Mouse (Mus musculus) intestine, embryonic 16.5 days (tissue): ENCODE results near the gene Sh3glb2. TPM values are rescaled to one million over a fixed set of nuclear protein-coding genes. Genes with fewer than 3 reads are reported as not detected.

Experiments
- ATAC-seq: fragments of 200-750 bp; cut with Nextera tagmentation; 2 replicates; pipeline ENCODE4 v1.8.0; 2017; ENCODE audit warnings: moderate TSS enrichment, moderate library complexity
- H3K27ac ChIP-seq: fragments of 300-500 bp; sonication (generic); 2 replicates; pipeline ENCODE4 v1.5.1; 2014; ENCODE audit warnings: mild to moderate bottlenecking, low read length
- H3K27me3 ChIP-seq: fragments of 300-500 bp; sonication (generic); replicated peaks from 2 replicates; pipeline ENCODE4 v1.6.1; 2014; ENCODE audit warnings: low read length, control low read depth, mixed read lengths; ENCODE audit not compliant: control insufficient read depth, insufficient read depth
- H3K36me3 ChIP-seq: fragments of 300-500 bp; sonication (generic); 2 replicates; pipeline ENCODE4 v1.6.1; 2014; ENCODE audit warnings: low read length, control low read depth; ENCODE audit not compliant: control insufficient read depth, insufficient read depth
- H3K4me1 ChIP-seq: fragments of 300-500 bp; sonication (generic); 2 replicates; pipeline ENCODE4 v1.6.1; 2014; ENCODE audit warnings: low read length, control low read depth, mixed read lengths; ENCODE audit not compliant: control insufficient read depth, insufficient read depth
- H3K4me2 ChIP-seq: fragments of 300-500 bp; sonication (generic); 2 replicates; pipeline ENCODE4 v1.6.1; 2014; ENCODE audit warnings: low read depth, low read length, control low read depth
- H3K4me3 ChIP-seq: fragments of 300-500 bp; sonication (generic); 2 replicates; pipeline ENCODE4 v1.5.1; 2014; ENCODE audit warnings: mild to moderate bottlenecking, low read length
- H3K9ac ChIP-seq: fragments of 300-500 bp; sonication (generic); 2 replicates; pipeline ENCODE4 v1.6.1; 2014; ENCODE audit warnings: low read depth, low read length
- H3K9me3 ChIP-seq: fragments of 300-500 bp; sonication (generic); 2 replicates; pipeline ENCODE4 v1.6.1; 2016; ENCODE audit warnings: low read length, control low read depth; ENCODE audit not compliant: control insufficient read depth
- WGBS: fragments of 180-500 bp; shearing (Covaris S2); extraction: QIAGEN DNeasy Blood & Tissue Kit; methylation state at CpG from one replicate; pipeline ENCODE4 v1.1.7; 2014; 5-methylcytosine and 5-hydroxymethylcytosine counted together
- microRNA-seq: library from miRNA; unstranded; fragments of <30 nt; microRNA quantifications from one replicate; pipeline ENCODE4, GENCODE M21; 2016
- polyA plus RNA-seq: library from polyadenylated mRNA; unstranded; fragments of >200 nt; fragmentation: Nextera tagmentation; extraction: Ambion mirVana; gene quantifications from 2 replicates; pipeline ENCODE4 v1.2.1, GENCODE M21; 2015

The Sh3glb2 gene
- polyA plus RNA-seq, 1 experiment from 2014 or later, result 71.4 TPM

DNA sequence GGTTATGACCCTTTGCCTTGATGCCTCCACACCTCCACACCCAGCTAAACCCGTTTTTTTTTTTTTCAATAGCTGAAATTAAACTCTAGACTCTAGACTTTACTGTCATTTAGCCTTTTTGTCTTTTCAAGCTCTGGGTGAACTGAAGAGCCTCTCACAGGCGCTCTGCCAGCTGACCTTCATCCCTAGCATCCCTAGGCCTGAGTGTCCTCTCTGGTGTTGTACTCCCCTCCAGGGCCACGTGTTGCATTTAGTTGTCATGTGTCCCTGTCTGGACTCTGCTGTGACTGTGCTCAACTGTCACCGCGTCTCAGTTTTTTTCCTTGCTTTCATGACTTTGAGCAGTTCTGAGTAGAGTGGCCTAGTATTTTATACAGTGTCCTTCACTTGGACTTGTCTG is 59.2 kb downstream of the Sh3glb2 start:
- no peaks in the 10 kb centered on the region for H3K27me3 ChIP-seq
- 90% methylated on average over 5 of the region's 5 CpGs for WGBS
- H3K4me3 ChIP-seq, result no peak overlapping the region
- H3K9ac ChIP-seq, result no peak overlapping the region
- no peak overlapping the region for H3K4me2 ChIP-seq
- no peaks in the 10 kb centered on the region for H3K4me1 ChIP-seq
- no peak for ATAC-seq
- no peaks in the 10 kb centered on the region for H3K9me3 ChIP-seq
- no peak overlapping the region for H3K27ac ChIP-seq
- 0 out of 2 replicates have a peak, but pooled peaks cover 14% of the 10 kb centered on the region for H3K36me3 ChIP-seq

GRCm38 (mm10) chr2:30299525-30299924 is 59.6 kb downstream of the Sh3glb2 start:
- WGBS, result 70% methylated on average over 3 of the region's 3 CpGs
- H3K36me3 ChIP-seq, result 0 out of 2 replicates have a peak, but pooled peaks cover 14% of the 10 kb centered on the region
- ATAC-seq, result no peak
- no peak overlapping the region for H3K4me3 ChIP-seq
- H3K4me2 ChIP-seq, result no peak overlapping the region
- no peak overlapping the region for H3K9ac ChIP-seq
- H3K4me1 ChIP-seq, result no peaks in the 10 kb centered on the region
- H3K27ac ChIP-seq, result no peak overlapping the region
- H3K27me3 ChIP-seq, result no peaks in the 10 kb centered on the region
- H3K9me3 ChIP-seq, result no peaks in the 10 kb centered on the region

Small RNA genes within 50 kb of the gene (microRNA-seq; reads per million reads assigned to microRNA genes)
- not detected for gene Gm47292

Other genes with a start within 250 kb of the Sh3glb2 start
- 3.3 and 3.7 TPM in 2 replicates for gene Zer1, start 234.8 kb downstream of the Sh3glb2 start, polyA plus RNA-seq
- gene Tbc1d13, start 225.6 kb downstream of the Sh3glb2 start, polyA plus RNA-seq, result 8.3 and 9.8 TPM in 2 replicates
- gene Endog, start 187.8 kb downstream of the Sh3glb2 start, polyA plus RNA-seq, result 42.5 and 45.5 TPM in 2 replicates
- 59.5 and 62.6 TPM in 2 replicates for gene Spout1, start 180.9 kb downstream of the Sh3glb2 start, polyA plus RNA-seq
- 24.6 and 28.9 TPM in 2 replicates for gene Kyat1, start 153.5 kb downstream of the Sh3glb2 start, polyA plus RNA-seq
- gene Lrrc8a, start 121.6 kb downstream of the Sh3glb2 start, polyA plus RNA-seq, result 37.4 and 40.1 TPM in 2 replicates
- gene Gm28035, start 118.8 kb downstream of the Sh3glb2 start, polyA plus RNA-seq, result 0.11 and 0.24 TPM in 2 replicates
- gene Phyhd1, start 93.1 kb downstream of the Sh3glb2 start, polyA plus RNA-seq, result 10.5 and 10.8 TPM in 2 replicates
- not detected in 2 replicates for gene Gm28038, start 78.3 kb downstream of the Sh3glb2 start, polyA plus RNA-seq
- gene Dolk, start 73.0 kb downstream of the Sh3glb2 start, polyA plus RNA-seq, result 38.3 and 41.2 TPM in 2 replicates
- 23.6 and 26.6 TPM in 2 replicates for gene Nup188, start 72.9 kb downstream of the Sh3glb2 start, polyA plus RNA-seq
- gene Miga2, start 4.9 kb upstream of the Sh3glb2 start, polyA plus RNA-seq, result 23.1 and 24.7 TPM in 2 replicates
- gene Dolpp1, start 32.9 kb upstream of the Sh3glb2 start, polyA plus RNA-seq, result 59.4 and 63.3 TPM in 2 replicates
- 25.9 and 29.4 TPM in 2 replicates for gene Crat, start 56.5 kb upstream of the Sh3glb2 start, polyA plus RNA-seq
- 120 and 132 TPM in 2 replicates for gene Ptpa, start 56.7 kb upstream of the Sh3glb2 start, polyA plus RNA-seq
- gene Ier5l, start 114.9 kb upstream of the Sh3glb2 start, polyA plus RNA-seq, result 0.61 and 0.75 TPM in 2 replicates
- 0.58 and 0.99 TPM in 2 replicates for gene Cstad, start 235.7 kb upstream of the Sh3glb2 start, polyA plus RNA-seq